Mouse (Mus musculus) heart, postnatal 0 days (tissue): ENCODE results near the gene D130043K22Rik. TPM values are rescaled to one million over a fixed set of nuclear protein-coding genes. Genes with fewer than 3 reads are reported as not detected.

ENCODE experiments used
- ATAC-seq: fragments of 200-750 bp; cut with Nextera tagmentation; 2 replicates; pipeline ENCODE4 v1.8.0; 2017; ENCODE audit warnings: low read depth, moderate number of reproducible peaks, moderate library complexity; ENCODE audit not compliant: insufficient read depth
- DNase-seq: peaks from one replicate; pipeline ENCODE4 v3.0.0-alpha.2; 2016; ENCODE audit warnings: low spot score
- H3K27ac ChIP-seq: fragments of 300-500 bp; sonication (generic); 2 replicates; pipeline ENCODE4 v1.5.1; 2014; ENCODE audit warnings: low read depth, mild to moderate bottlenecking
- H3K27me3 ChIP-seq: fragments of 300-500 bp; sonication (generic); 2 replicates; pipeline ENCODE4 v1.6.1; 2014; ENCODE audit warnings: low read length, mixed read lengths; ENCODE audit not compliant: control insufficient read depth, insufficient read depth
- H3K36me3 ChIP-seq: fragments of 300-500 bp; sonication (generic); replicated peaks from 2 replicates; pipeline ENCODE4 v1.6.1; 2014; ENCODE audit warnings: low read length, mixed read lengths; ENCODE audit not compliant: control insufficient read depth, insufficient read depth
- H3K4me1 ChIP-seq: fragments of 300-500 bp; sonication (generic); 2 replicates; pipeline ENCODE4 v1.6.1; 2014; ENCODE audit warnings: antibody characterized with exemption; ENCODE audit not compliant: control insufficient read depth, insufficient read depth
- H3K4me2 ChIP-seq: fragments of 300-500 bp; sonication (generic); 2 replicates; pipeline ENCODE4 v1.6.1; 2014; ENCODE audit warnings: low read depth, mild to moderate bottlenecking, low read length, moderate library complexity
- H3K4me3 ChIP-seq: fragments of 300-500 bp; sonication (generic); 2 replicates; pipeline ENCODE4 v1.5.1; 2014; ENCODE audit warnings: low read depth, low read length
- H3K9ac ChIP-seq: fragments of 300-500 bp; sonication (generic); replicated peaks from 2 replicates; pipeline ENCODE4 v1.6.1; 2014; ENCODE audit warnings: low read depth, low read length, mixed read lengths
- H3K9me3 ChIP-seq: fragments of 300-500 bp; sonication (generic); replicated peaks from 2 replicates; pipeline ENCODE4 v1.6.1; 2016; ENCODE audit warnings: low read length; ENCODE audit not compliant: control insufficient read depth
- CTCF ChIP-seq: IDR thresholded peaks from 2 replicates; pipeline ENCODE4 v1.5.1; 2016; ENCODE audit warnings: antibody characterized with exemption, control low read depth, low read depth
- EP300 ChIP-seq: IDR thresholded peaks from 2 replicates; pipeline ENCODE4 v1.6.1; 2016; ENCODE audit warnings: antibody characterized with exemption, low read depth
- WGBS: fragments of 180-500 bp; shearing (Covaris S2); extraction: QIAGEN DNeasy Blood & Tissue Kit; methylation state at CpG from one replicate; pipeline ENCODE4 v1.1.7; 2014; 5-methylcytosine and 5-hydroxymethylcytosine counted together
- polyA plus RNA-seq: library from polyadenylated mRNA; unstranded; fragments of >200 nt; fragmentation: Nextera tagmentation; extraction: Ambion mirVana; gene quantifications from 2 replicates; pipeline ENCODE4 v1.2.1, GENCODE M21; 2015
- total RNA-seq: library from RNA; depleted of rRNA; stranded (reverse); fragments of >200 nt; gene quantifications from 2 replicates; pipeline ENCODE4 v1.2.3, GENCODE M21; 2014; ENCODE audit warnings: low replicate concordance

Gene D130043K22Rik
- total and polyA plus RNA-seq, 2 experiments from 2014 or later, result not detected

- no peak overlapping the region for H3K27ac ChIP-seq
- no peak for ATAC-seq
- DNase-seq, result no peak
- 70% methylated on average over 12 of the region's 12 CpGs for WGBS
- TF ChIP-seq EP300 (no peak), CTCF (no peak)
- no peaks in the 10 kb centered on the region for H3K9me3 ChIP-seq
- no peak overlapping the region for H3K9ac ChIP-seq
- no peak overlapping the region for H3K4me3 ChIP-seq
- H3K4me2 ChIP-seq, result no peak overlapping the region
- no peaks in the 10 kb centered on the region for H3K27me3 ChIP-seq
- H3K4me1 ChIP-seq, result no peaks in the 10 kb centered on the region
- no peaks in the 10 kb centered on the region for H3K36me3 ChIP-seq
Measured at GRCm38 (mm10) chr13:24861084-24861483, 16.1 kb downstream of the D130043K22Rik start.

- H3K4me2 ChIP-seq, result no peak overlapping the region
- DNase-seq (no peak), ATAC-seq (no peak)
- no peak overlapping the region for H3K4me3 ChIP-seq
- TF ChIP-seq CTCF (no peak), EP300 (no peak)
- H3K27me3 ChIP-seq, result no peaks in the 10 kb centered on the region
- no peaks in the 10 kb centered on the region for H3K36me3 ChIP-seq
- H3K9me3 ChIP-seq, result no peaks in the 10 kb centered on the region
- 57% methylated on average over 7 of the region's 7 CpGs for WGBS
- no peak overlapping the region for H3K9ac ChIP-seq
- no peak overlapping the region for H3K27ac ChIP-seq
- H3K4me1 ChIP-seq, result no peaks in the 10 kb centered on the region
Measured at GRCm38 (mm10) chr13:24862021-24862420, 17.1 kb downstream of the D130043K22Rik start.

DNA sequence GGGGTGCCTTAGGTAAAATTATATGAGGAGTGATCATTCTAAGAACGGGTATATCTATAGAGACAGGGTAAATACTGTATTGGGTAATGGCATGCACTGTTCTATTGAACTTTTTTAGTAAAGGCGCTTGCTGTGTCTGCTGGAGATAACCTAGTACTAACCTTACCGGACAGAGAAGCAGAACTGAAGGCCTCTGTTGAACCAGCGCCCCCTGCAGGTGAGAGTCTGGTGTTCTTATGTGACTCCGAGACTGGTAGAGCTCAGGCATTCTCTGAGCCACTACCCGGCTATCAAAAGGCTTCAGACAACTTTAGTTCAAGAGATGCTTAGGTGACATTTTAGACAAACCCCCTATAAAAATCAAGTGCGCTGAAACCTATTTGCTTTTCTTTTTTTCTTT is 17.6 kb downstream of the D130043K22Rik start:
- no peak overlapping the region for H3K9ac ChIP-seq
- no peak for ATAC-seq

DNA sequence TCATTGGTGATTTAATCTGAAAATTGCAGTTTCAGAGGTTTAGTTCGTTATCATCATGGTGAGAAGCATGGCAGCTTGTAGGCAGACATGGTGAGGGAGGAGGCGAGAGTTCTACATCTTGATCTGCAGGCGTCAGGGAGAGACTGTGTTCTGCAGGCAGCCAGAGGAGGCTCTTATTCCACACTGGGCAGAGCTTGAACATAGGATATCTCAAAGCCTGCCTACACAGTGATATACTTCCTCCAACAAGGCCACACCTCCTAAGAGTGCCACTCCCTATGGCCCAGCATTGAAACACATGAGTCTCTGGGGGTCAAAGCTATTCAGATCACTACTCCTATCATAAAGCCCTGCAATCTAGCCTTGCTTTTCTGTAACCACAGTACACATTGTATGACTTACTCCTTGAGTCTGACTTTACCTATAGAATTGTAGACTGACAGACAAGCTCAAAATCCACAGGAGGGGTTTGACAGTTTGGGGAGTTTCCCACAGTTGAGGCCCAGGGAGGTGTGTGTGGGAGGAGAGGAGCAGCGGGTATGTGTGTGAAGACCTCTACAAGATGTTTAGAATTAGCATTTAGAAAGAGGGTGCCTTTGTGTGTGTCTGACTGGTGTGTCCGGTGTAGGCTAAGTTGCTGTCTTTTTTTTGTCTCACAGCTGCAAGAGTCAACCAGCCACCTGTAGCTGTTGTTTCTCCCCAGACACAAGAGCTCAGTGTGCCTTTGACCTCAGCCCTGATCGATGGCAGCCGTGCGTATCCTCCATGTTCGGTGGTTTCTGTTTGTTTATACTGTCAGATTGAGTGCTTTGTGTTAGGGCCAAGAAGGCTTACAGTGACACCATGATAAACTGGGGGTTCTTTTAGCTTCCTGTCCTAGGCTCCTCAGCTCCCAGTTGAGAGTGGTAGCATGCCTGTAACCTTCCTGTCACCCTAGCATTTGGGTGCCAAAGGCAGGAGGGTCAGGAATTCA is 21.8 kb downstream of the D130043K22Rik start:
- no peak for TF ChIP-seq CTCF
- TF ChIP-seq EP300, result no peak
- no peak overlapping the region for H3K27ac ChIP-seq
- no peak for DNase-seq
- H3K27me3 ChIP-seq, result no peaks in the 10 kb centered on the region
- H3K4me2 ChIP-seq, result no peak overlapping the region
- H3K9ac ChIP-seq, result no peak overlapping the region
- H3K4me1 ChIP-seq, result no peaks in the 10 kb centered on the region
- 68% methylated on average over 9 of the region's 9 CpGs for WGBS
- no peaks in the 10 kb centered on the region for H3K9me3 ChIP-seq
- no peak overlapping the region for H3K4me3 ChIP-seq
- H3K36me3 ChIP-seq, result no peaks in the 10 kb centered on the region
- no peak for ATAC-seq

More for the DNA sequence above, 17.6 kb downstream of the D130043K22Rik start:
- H3K4me2 ChIP-seq, result no peak overlapping the region
- no peaks in the 10 kb centered on the region for H3K9me3 ChIP-seq
- H3K4me1 ChIP-seq, result no peaks in the 10 kb centered on the region
- H3K4me3 ChIP-seq, result no peak overlapping the region
- TF ChIP-seq CTCF, result peak; percentile 34
- TF ChIP-seq EP300, result no peak
- H3K27ac ChIP-seq, result no peak overlapping the region
- DNase-seq, result peak; percentile 21
- no peaks in the 10 kb centered on the region for H3K27me3 ChIP-seq
- WGBS, result 49% methylated on average over 7 of the region's 7 CpGs
- no peaks in the 10 kb centered on the region for H3K36me3 ChIP-seq

GRCm38 (mm10) chr13:24867789-24868188 is 22.9 kb downstream of the D130043K22Rik start:
- Histone ChIP-seq H3K9ac (no peak overlapping the region), H3K27ac (no peak overlapping the region), H3K4me1 (no peaks in the 10 kb centered on the region), H3K4me3 (no peak overlapping the region), H3K9me3 (no peaks in the 10 kb centered on the region), H3K4me2 (no peak overlapping the region), H3K27me3 (no peaks in the 10 kb centered on the region), H3K36me3 (no peaks in the 10 kb centered on the region)
- no peak for TF ChIP-seq CTCF
- no peak for TF ChIP-seq EP300
- ATAC-seq (no peak), DNase-seq (no peak)
- WGBS, result 90% methylated on average over 10 of the region's 10 CpGs
